Mouse (Mus musculus) midbrain, embryonic 11.5 days (tissue): Measurements from ENCODE around the gene Gda. TPM values are rescaled to one million over a fixed set of nuclear protein-coding genes. Genes with fewer than 3 reads are reported as not detected.
A peak's percentile ranks its signal among the peaks of the same experiment; 100 is the strongest.

ENCODE experiments used
- ATAC-seq: fragments of 200-750 bp; cut with Nextera tagmentation; 2 replicates; pipeline ENCODE4 v1.8.0; 2017; ENCODE audit warnings: moderate TSS enrichment, moderate library complexity; ENCODE audit not compliant: low FRiP score
- DNase-seq: peaks from one replicate; pipeline ENCODE4 v3.0.0; 2015; ENCODE audit warnings: low spot score; ENCODE audit errors: missing footprints
- H3K27ac ChIP-seq: fragments of 300-500 bp; sonication (generic); 2 replicates; pipeline ENCODE4 v1.5.1; 2014; ENCODE audit warnings: low read depth, low read length
- H3K27me3 ChIP-seq: fragments of 300-500 bp; sonication (generic); 2 replicates; pipeline ENCODE4 v1.6.1; 2014; ENCODE audit warnings: mild to moderate bottlenecking, low read length, moderate library complexity, mixed read lengths; ENCODE audit not compliant: control insufficient read depth, insufficient read depth
- H3K36me3 ChIP-seq: fragments of 300-500 bp; sonication (generic); 2 replicates; pipeline ENCODE4 v1.6.1; 2014; ENCODE audit warnings: mild to moderate bottlenecking, low read length, moderate library complexity, mixed read lengths; ENCODE audit not compliant: control insufficient read depth, insufficient read depth
- H3K4me1 ChIP-seq: fragments of 300-500 bp; sonication (generic); 2 replicates; pipeline ENCODE4 v1.6.1; 2014; ENCODE audit warnings: low read length; ENCODE audit not compliant: control insufficient read depth, insufficient read depth
- H3K4me2 ChIP-seq: fragments of 300-500 bp; sonication (generic); 2 replicates; pipeline ENCODE4 v1.6.1; 2014; ENCODE audit warnings: mild to moderate bottlenecking, moderate library complexity
- H3K4me3 ChIP-seq: fragments of 300-500 bp; sonication (generic); 2 replicates; pipeline ENCODE4 v1.5.1; 2014; ENCODE audit warnings: low read depth, low read length
- H3K9ac ChIP-seq: fragments of 300-500 bp; sonication (generic); 2 replicates; pipeline ENCODE4 v1.6.1; 2014; ENCODE audit warnings: low read length
- H3K9me3 ChIP-seq: fragments of 300-500 bp; sonication (generic); 2 replicates; pipeline ENCODE4 v1.6.1; 2016; ENCODE audit warnings: low read length; ENCODE audit not compliant: control insufficient read depth
- whole genome bisulfite sequencing: fragments of 180-500 bp; shearing (Covaris S2); extraction: QIAGEN DNeasy Blood & Tissue Kit; methylation state at CpG from one replicate; pipeline ENCODE4 v1.1.7; 2014; 5-methylcytosine and 5-hydroxymethylcytosine counted together
- polyA plus RNA-seq: library from polyadenylated mRNA; unstranded; fragments of >200 nt; fragmentation: Nextera tagmentation; extraction: Ambion mirVana; gene quantifications from 2 replicates; pipeline ENCODE4 v1.2.1, GENCODE M21; 2014

Gene Gda
- polyA plus RNA-seq, 1 experiment from 2014 or later: 0.05 TPM

GRCm38 (mm10) chr19:21472121-21472780 is 994 bp downstream of the Gda start:
- peaks cover 13% of the 10 kb centered on the region for H3K27me3 ChIP-seq
- H3K36me3 ChIP-seq: no peaks in the 10 kb centered on the region
- no peak overlapping the region for H3K27ac ChIP-seq
- H3K4me3 ChIP-seq: peak overlapping the region; percentile 41
- no peaks in the 10 kb centered on the region for H3K4me1 ChIP-seq
- ATAC-seq (peak; percentile 78), DNase-seq (peak; percentile 89)
- H3K9me3 ChIP-seq: no peaks in the 10 kb centered on the region; the same call in 1 of the 2 replicates
- WGBS: 4% methylated on average over 48 of the region's 48 CpGs
- H3K4me2 ChIP-seq: peak overlapping the region; percentile 70
- H3K9ac ChIP-seq: peak overlapping the region; percentile 30; the same call in 1 of the 2 replicates

GRCm38 (mm10) chr19:21461221-21461960 is 11.9 kb downstream of the Gda start:
- Histone ChIP-seq H3K36me3 (no peaks in the 10 kb centered on the region), H3K27me3 (no peaks in the 10 kb centered on the region), H3K4me2 (no peak overlapping the region), H3K4me3 (no peak overlapping the region), H3K27ac (no peak overlapping the region), H3K4me1 (no peaks in the 10 kb centered on the region), H3K9me3 (no peaks in the 10 kb centered on the region; the same call in 1 of the 2 replicates), H3K9ac (no peak overlapping the region)
- DNase-seq (no peak), ATAC-seq (no peak)
- 78% methylated on average over 5 of the region's 5 CpGs for whole genome bisulfite sequencing

- no peak overlapping the region for H3K9ac ChIP-seq
- WGBS: 88% methylated on average over 4 of the region's 4 CpGs
- no peak overlapping the region for H3K4me2 ChIP-seq
- no peak overlapping the region for H3K27ac ChIP-seq
- H3K36me3 ChIP-seq: no peaks in the 10 kb centered on the region
- no peak for ATAC-seq
- H3K27me3 ChIP-seq: no peaks in the 10 kb centered on the region
- H3K4me1 ChIP-seq: no peaks in the 10 kb centered on the region
- no peak for DNase-seq
- no peaks in the 10 kb centered on the region; the same call in 1 of the 2 replicates for H3K9me3 ChIP-seq
- no peak overlapping the region for H3K4me3 ChIP-seq
Observed at GRCm38 (mm10) chr19:21457461-21457860, 15.8 kb downstream of the Gda start.

GRCm38 (mm10) chr19:21441787-21442186 is 31.5 kb downstream of the Gda start:
- ATAC-seq (no peak), DNase-seq (no peak)
- no peaks in the 10 kb centered on the region for H3K9me3 ChIP-seq
- H3K4me3 ChIP-seq: no peak overlapping the region
- H3K36me3 ChIP-seq: no peaks in the 10 kb centered on the region
- H3K9ac ChIP-seq: no peak overlapping the region
- 79% methylated on average over 3 of the region's 3 CpGs for WGBS
- H3K27me3 ChIP-seq: no peaks in the 10 kb centered on the region
- no peaks in the 10 kb centered on the region for H3K4me1 ChIP-seq
- H3K27ac ChIP-seq: no peak overlapping the region
- no peak overlapping the region for H3K4me2 ChIP-seq

- Histone ChIP-seq H3K27me3 (no peaks in the 10 kb centered on the region), H3K9ac (no peak overlapping the region), H3K9me3 (no peaks in the 10 kb centered on the region), H3K27ac (no peak overlapping the region), H3K36me3 (no peaks in the 10 kb centered on the region), H3K4me3 (no peak overlapping the region), H3K4me2 (no peak overlapping the region), H3K4me1 (no peaks in the 10 kb centered on the region)
- 89% methylated on average over 6 of the region's 6 CpGs for WGBS
- DNase-seq (no peak), ATAC-seq (no peak)
Observed at GRCm38 (mm10) chr19:21440841-21441240, 32.4 kb downstream of the Gda start.

GRCm38 (mm10) chr19:21439141-21439737 is 34.0 kb downstream of the Gda start:
- DNase-seq (no peak), ATAC-seq (no peak)
- H3K9me3 ChIP-seq: no peaks in the 10 kb centered on the region
- H3K4me3 ChIP-seq: no peak overlapping the region
- no peaks in the 10 kb centered on the region for H3K36me3 ChIP-seq
- no peak overlapping the region for H3K9ac ChIP-seq
- no peaks in the 10 kb centered on the region for H3K27me3 ChIP-seq
- no peaks in the 10 kb centered on the region for H3K4me1 ChIP-seq
- H3K27ac ChIP-seq: no peak overlapping the region
- H3K4me2 ChIP-seq: no peak overlapping the region
- WGBS: 83% methylated on average over 3 of the region's 3 CpGs

- H3K9ac ChIP-seq: no peak overlapping the region
- no peak overlapping the region for H3K4me2 ChIP-seq
- no peaks in the 10 kb centered on the region for H3K4me1 ChIP-seq
- H3K4me3 ChIP-seq: no peak overlapping the region
- H3K27me3 ChIP-seq: no peaks in the 10 kb centered on the region
- no peaks in the 10 kb centered on the region for H3K36me3 ChIP-seq
- no peak overlapping the region for H3K27ac ChIP-seq
- no peak for DNase-seq
- H3K9me3 ChIP-seq: no peaks in the 10 kb centered on the region
- no peak for ATAC-seq
- 92% methylated on average over 3 of the region's 3 CpGs for WGBS
Observed at GRCm38 (mm10) chr19:21436566-21436965, 36.7 kb downstream of the Gda start.

- H3K4me1 ChIP-seq: no peaks in the 10 kb centered on the region
- 80% methylated on average over 4 of the region's 4 CpGs for WGBS
- no peaks in the 10 kb centered on the region for H3K9me3 ChIP-seq
- H3K4me3 ChIP-seq: no peak overlapping the region
- no peaks in the 10 kb centered on the region for H3K27me3 ChIP-seq
- no peak overlapping the region for H3K9ac ChIP-seq
- no peak overlapping the region for H3K27ac ChIP-seq
- no peak overlapping the region for H3K4me2 ChIP-seq
- DNase-seq (no peak), ATAC-seq (no peak)
- H3K36me3 ChIP-seq: no peaks in the 10 kb centered on the region
Observed at GRCm38 (mm10) chr19:21433348-21433747, 39.9 kb downstream of the Gda start.

- no peak overlapping the region for H3K4me2 ChIP-seq
- H3K36me3 ChIP-seq: no peaks in the 10 kb centered on the region
- no peaks in the 10 kb centered on the region for H3K4me1 ChIP-seq
- H3K27ac ChIP-seq: no peak overlapping the region
- no peak overlapping the region for H3K9ac ChIP-seq
- no peaks in the 10 kb centered on the region for H3K27me3 ChIP-seq
- ATAC-seq: no peak
- DNase-seq: no peak
- H3K4me3 ChIP-seq: no peak overlapping the region
- no peaks in the 10 kb centered on the region for H3K9me3 ChIP-seq
- 77% methylated on average over 2 of the region's 2 CpGs for WGBS
Observed at GRCm38 (mm10) chr19:21432879-21433278, 40.4 kb downstream of the Gda start.
